Comparison of ENCODE assay signal across 13 mouse cellular contexts in genomic region chr13:94564351-94564994, GRCm38 (mm10).
DNase-seq lines count a peak whose midpoint lies in the region; ATAC-seq lines count a peak whose summit lies in the region.
"Had no signal": no experiment of that assay in that cellular context is flagged by ENCODE, and none has a peak within 500 bp of the region (broad histone marks: within the 10 kb centered on the region; RNA-seq: fewer than 3 reads in every experiment).

No protein-coding gene starts in this region.

- no peak overlapping the region for H3K27ac ChIP-seq in midbrain, embryonic 11.5 days (ENCODE audit: low read depth, low read length)
- no peak overlapping the region for H3K27ac ChIP-seq in midbrain, embryonic 16.5 days (ENCODE audit: low read length)
- no peak overlapping the region for H3K27ac ChIP-seq in forebrain, embryonic 11.5 days (ENCODE audit: low read depth, low read length)
- H3K27ac ChIP-seq in midbrain, embryonic 12.5 days (replicated peaks), result no peak overlapping the region
- no peak overlapping the region for H3K27ac ChIP-seq in intestine, embryonic 15.5 days
- H3K27ac ChIP-seq: embryonic facial prominence, embryonic 15.5 days; limb, embryonic 15.5 days had no signal

- ATAC-seq in midbrain, embryonic 11.5 days (ENCODE audit: low FRiP score), result peak; percentile 60
- ATAC-seq in midbrain, embryonic 16.5 days, result no peak
- ATAC-seq in forebrain, embryonic 11.5 days (replicated peaks; ENCODE audit: low FRiP score), result peak; percentile 67
- peak; percentile 57 for ATAC-seq in midbrain, embryonic 12.5 days (ENCODE audit: low FRiP score, low read depth)
- ATAC-seq in intestine, embryonic 15.5 days, result no peak

- no peaks in the 10 kb centered on the region for H3K9me3 ChIP-seq in midbrain, embryonic 11.5 days (ENCODE audit: control insufficient read depth, low read length)
- no peaks in the 10 kb centered on the region for H3K9me3 ChIP-seq in midbrain, embryonic 16.5 days (replicated peaks; ENCODE audit: control insufficient read depth, low read length, poor library complexity, severe bottlenecking)
- H3K9me3 ChIP-seq in forebrain, embryonic 11.5 days (ENCODE audit: control insufficient read depth, low read length), result no peaks in the 10 kb centered on the region
- no peaks in the 10 kb centered on the region for H3K9me3 ChIP-seq in midbrain, embryonic 12.5 days
- H3K9me3 ChIP-seq in intestine, embryonic 15.5 days, result no peaks in the 10 kb centered on the region
- H3K9me3 ChIP-seq: embryonic facial prominence, embryonic 15.5 days; limb, embryonic 15.5 days had no signal

- DNase-seq in midbrain, embryonic 11.5 days (ENCODE audit: low spot score, missing footprints), result peak; percentile 89
- DNase-seq in forebrain, embryonic 11.5 days (ENCODE audit: low spot score), result peak; percentile 63
- DNase-seq in adrenal gland, postnatal 36 days, result no peak
- no peak for DNase-seq in frontal cortex, postnatal 36 days (ENCODE audit: low spot score in 2 of 2)
- DNase-seq: cerebellum, adult 9-11 months; heart, adult 18-20 months; kidney, adult 11 months; spleen, adult 18-20 months had no signal

- H3K4me3 ChIP-seq in midbrain, embryonic 11.5 days (ENCODE audit: low read depth, low read length), result no peak overlapping the region
- H3K4me3 ChIP-seq in midbrain, embryonic 16.5 days (ENCODE audit: low read depth, low read length), result no peak overlapping the region
- H3K4me3 ChIP-seq in forebrain, embryonic 11.5 days (ENCODE audit: low read depth, low read length), result no peak overlapping the region
- H3K4me3 ChIP-seq in midbrain, embryonic 12.5 days, result no peak overlapping the region
- H3K4me3 ChIP-seq in intestine, embryonic 15.5 days (replicated peaks), result no peak overlapping the region
- H3K4me3 ChIP-seq: embryonic facial prominence, embryonic 15.5 days; limb, embryonic 15.5 days had no signal

- no peak overlapping the region for H3K4me2 ChIP-seq in midbrain, embryonic 11.5 days
- H3K4me2 ChIP-seq in midbrain, embryonic 16.5 days (ENCODE audit: low read length), result no peak overlapping the region
- H3K4me2 ChIP-seq in forebrain, embryonic 11.5 days (ENCODE audit: low read depth, low read length, severe bottlenecking), result no peak overlapping the region
- H3K4me2 ChIP-seq in midbrain, embryonic 12.5 days (replicated peaks), result peak overlapping the region; percentile 17
- no peak overlapping the region for H3K4me2 ChIP-seq in intestine, embryonic 15.5 days (replicated peaks)
- H3K4me2 ChIP-seq: embryonic facial prominence, embryonic 15.5 days; limb, embryonic 15.5 days had no signal

- no peaks in the 10 kb centered on the region for H3K36me3 ChIP-seq in midbrain, embryonic 11.5 days (ENCODE audit: control insufficient read depth, insufficient read depth, low read length)
- no peaks in the 10 kb centered on the region for H3K36me3 ChIP-seq in midbrain, embryonic 16.5 days (ENCODE audit: control insufficient read depth, insufficient read depth, low read length)
- no peaks in the 10 kb centered on the region; the same call in 1 of the 2 replicates for H3K36me3 ChIP-seq in forebrain, embryonic 11.5 days (ENCODE audit: control insufficient read depth, insufficient read depth, low read length)
- H3K36me3 ChIP-seq in midbrain, embryonic 12.5 days, result no peaks in the 10 kb centered on the region
- no peaks in the 10 kb centered on the region for H3K36me3 ChIP-seq in intestine, embryonic 15.5 days

- H3K27me3 ChIP-seq in midbrain, embryonic 11.5 days (ENCODE audit: control insufficient read depth, insufficient read depth, low read length), result peaks cover 65% of the 10 kb centered on the region
- peaks cover 12% of the 10 kb centered on the region for H3K27me3 ChIP-seq in midbrain, embryonic 16.5 days (ENCODE audit: control insufficient read depth, insufficient read depth, low read depth, low read length)
- H3K27me3 ChIP-seq in forebrain, embryonic 11.5 days (ENCODE audit: control insufficient read depth, insufficient read depth, low read length), result peaks cover 10% of the 10 kb centered on the region
- H3K27me3 ChIP-seq in midbrain, embryonic 12.5 days, result peaks cover 70% of the 10 kb centered on the region
- H3K27me3 ChIP-seq in intestine, embryonic 15.5 days (replicated peaks), result no peaks in the 10 kb centered on the region
- H3K27me3 ChIP-seq: embryonic facial prominence, embryonic 15.5 days; limb, embryonic 15.5 days had no signal

- 24% methylated on average over 13 of the region's 13 CpGs for WGBS in midbrain, embryonic 11.5 days
- 17% methylated on average over 13 of the region's 13 CpGs for WGBS in midbrain, embryonic 16.5 days
- WGBS in forebrain, embryonic 11.5 days, result 15% methylated on average over 13 of the region's 13 CpGs
- 19% methylated on average over 13 of the region's 13 CpGs for WGBS in midbrain, embryonic 12.5 days
- 75% methylated on average over 13 of the region's 13 CpGs for WGBS in intestine, embryonic 15.5 days

- no peak overlapping the region for H3K9ac ChIP-seq in midbrain, embryonic 11.5 days (ENCODE audit: low read length)
- no peak overlapping the region for H3K9ac ChIP-seq in midbrain, embryonic 16.5 days (ENCODE audit: low read depth, low read length)
- no peak overlapping the region for H3K9ac ChIP-seq in forebrain, embryonic 11.5 days (ENCODE audit: low read length)
- H3K9ac ChIP-seq in midbrain, embryonic 12.5 days (replicated peaks), result no peak overlapping the region
- no peak overlapping the region for H3K9ac ChIP-seq in intestine, embryonic 15.5 days
- H3K9ac ChIP-seq: embryonic facial prominence, embryonic 15.5 days; limb, embryonic 15.5 days had no signal

- H3K4me1 ChIP-seq in midbrain, embryonic 11.5 days (ENCODE audit: control insufficient read depth, insufficient read depth, low read length), result peaks cover 20% of the 10 kb centered on the region
- peaks cover 16% of the 10 kb centered on the region for H3K4me1 ChIP-seq in midbrain, embryonic 16.5 days (ENCODE audit: control insufficient read depth, insufficient read depth, low read length)
- peaks cover 15% of the 10 kb centered on the region for H3K4me1 ChIP-seq in forebrain, embryonic 11.5 days (replicated peaks; ENCODE audit: control insufficient read depth, insufficient read depth, low read length)
- peaks cover 40% of the 10 kb centered on the region for H3K4me1 ChIP-seq in midbrain, embryonic 12.5 days
- H3K4me1 ChIP-seq in intestine, embryonic 15.5 days (replicated peaks), result 0 out of 2 replicates have a peak, but pooled peaks cover 2% of the 10 kb centered on the region

Comparison
In these comparisons a context has a peak if more than half of its experiments do, and no peak if none do; other contexts are left out.
1. ATAC-seq: peak in midbrain, embryonic 11.5 days (single experiment), forebrain, embryonic 11.5 days (single experiment) and midbrain, embryonic 12.5 days (single experiment); none in midbrain, embryonic 16.5 days (single experiment) and intestine, embryonic 15.5 days (single experiment).
2. DNase-seq: peak in midbrain, embryonic 11.5 days (single experiment) and forebrain, embryonic 11.5 days (single experiment); none in adrenal gland, postnatal 36 days (0 of 2) and frontal cortex, postnatal 36 days (0 of 2).